Mouse (Mus musculus) myocyte (in vitro differentiated cells): ENCODE data around the gene Slco1c1. TPM values are rescaled to one million over a fixed set of nuclear protein-coding genes. Genes with fewer than 3 reads are reported as not detected.

Source experiments
- H3K27me3 ChIP-seq: one replicate; pipeline ENCODE4 v1.6.1; 2011; ENCODE audit not compliant: control insufficient read depth, insufficient read depth, insufficient read length
- H3K36me3 ChIP-seq: one replicate; pipeline ENCODE4 v1.6.1; 2011; ENCODE audit not compliant: control insufficient read depth, insufficient read depth
- H3K4me2 ChIP-seq: one replicate; pipeline ENCODE4 v1.6.1; 2011; ENCODE audit warnings: low read depth, control low read depth
- H3K4me3 ChIP-seq: one replicate; pipeline ENCODE4 v1.5.1; 2011; ENCODE audit warnings: mild to moderate bottlenecking, control low read depth, moderate library complexity
- H3K79me2 ChIP-seq: one replicate; pipeline ENCODE4 v1.6.1; 2011; ENCODE audit not compliant: control insufficient read depth, insufficient read depth
- H3ac ChIP-seq: one replicate; pipeline ENCODE4 v1.6.1; 2011; ENCODE audit not compliant: control insufficient read depth, insufficient read length
- CEBPB ChIP-seq: IDR thresholded peaks from 2 replicates; pipeline ENCODE4 v1.6.1; 2011; ENCODE audit warnings: mild to moderate bottlenecking, moderate library complexity; ENCODE audit not compliant: poor library complexity, insufficient read depth, severe bottlenecking
- E2F4 ChIP-seq: IDR thresholded peaks from one replicate; pipeline ENCODE4 v1.6.1; 2011; ENCODE audit warnings: mild to moderate bottlenecking, control low read depth, moderate library complexity; ENCODE audit not compliant: insufficient read depth
- MAX ChIP-seq: IDR thresholded peaks from one replicate; pipeline ENCODE4 v1.6.1; 2011; ENCODE audit warnings: low read depth, mild to moderate bottlenecking, control low read depth
- MYOD1 ChIP-seq, 3 experiments: IDR thresholded peaks; one replicate each; pipeline ENCODE4 v1.6.1; 2011; ENCODE audit warnings: control low read depth in 2 of 3, low read depth in 2 of 3, mild to moderate bottlenecking in 2 of 3, moderate library complexity in 1 of 3; ENCODE audit not compliant: insufficient read length in 2 of 3, control insufficient read depth in 1 of 3
- MYOG ChIP-seq, 3 experiments: IDR thresholded peaks; one replicate each; pipeline ENCODE4 v1.6.1; 2011; ENCODE audit warnings: control low read depth in 2 of 3, low read depth in 2 of 3, mild to moderate bottlenecking in 2 of 3; ENCODE audit not compliant: insufficient read length in 2 of 3, control insufficient read depth in 1 of 3, insufficient read depth in 1 of 3
- POLR2A ChIP-seq: IDR thresholded peaks from one replicate; pipeline ENCODE4 v1.6.1; 2011; ENCODE audit warnings: low read depth, mild to moderate bottlenecking, control low read depth, moderate library complexity; ENCODE audit not compliant: insufficient read length
- POLR2AphosphoS2 ChIP-seq: IDR thresholded peaks from one replicate; pipeline ENCODE4 v1.6.1; 2011; ENCODE audit warnings: low read depth, control low read depth; ENCODE audit not compliant: insufficient read length
- REST ChIP-seq: IDR thresholded peaks from one replicate; pipeline ENCODE4 v1.6.1; 2011; ENCODE audit warnings: mild to moderate bottlenecking, control low read depth, moderate library complexity; ENCODE audit not compliant: insufficient read depth, insufficient read length
- SRF ChIP-seq: IDR thresholded peaks from one replicate; pipeline ENCODE4 v1.6.1; 2011; ENCODE audit warnings: low read depth; ENCODE audit not compliant: control insufficient read depth, insufficient read length
- TCF12 ChIP-seq: IDR thresholded peaks from one replicate; pipeline ENCODE4 v1.6.1; 2011; ENCODE audit warnings: mild to moderate bottlenecking, control low read depth; ENCODE audit not compliant: poor library complexity, insufficient read depth, severe bottlenecking
- TCF3 ChIP-seq: IDR thresholded peaks from one replicate; pipeline ENCODE4 v1.6.1; 2011; ENCODE audit warnings: low read depth, control low read depth; ENCODE audit not compliant: insufficient read length
- USF1 ChIP-seq: IDR thresholded peaks from one replicate; pipeline ENCODE4 v1.6.1; 2011; ENCODE audit warnings: low read depth, mild to moderate bottlenecking, control low read depth, moderate library complexity
- polyA plus RNA-seq: library from polyadenylated mRNA; unstranded; fragments of >200 nt; fragmentation: generic; extraction: Trizol; gene quantifications from one replicate; pipeline ENCODE4 v1.2.1, GENCODE M21; 2012; ENCODE audit warnings: missing spikeins

Slco1c1 gene
- polyA plus RNA-seq, 1 experiment = not detected

GRCm38 (mm10) chr6:141600940-141601339, 76.8 kb downstream of the Slco1c1 start:
- Histone ChIP-seq H3K36me3 (no peaks in the 10 kb centered on the region), H3ac (no peak overlapping the region), H3K4me3 (no peak overlapping the region), H3K27me3 (no peaks in the 10 kb centered on the region), H3K4me2 (no peak overlapping the region), H3K79me2 (no peaks in the 10 kb centered on the region)
- TF ChIP-seq USF1 (no peak), POLR2AphosphoS2 (no peak), SRF (no peak), POLR2A (no peak)

- H3K27me3 ChIP-seq = no peaks in the 10 kb centered on the region
- TF ChIP-seq POLR2A (no peak), MAX (no peak), MYOG (IDR thresholded peaks at IDR 0.05; ENCODE audit: control insufficient read depth in 1 of 3, insufficient read depth in 1 of 3, insufficient read length in 2 of 3, low read depth in 2 of 3) (no peak), REST (no peak), SRF (no peak), TCF3 (no peak), USF1 (no peak), POLR2AphosphoS2 (no peak), CEBPB (no peak), TCF12 (no peak), E2F4 (no peak), MYOD1 (IDR thresholded peaks at IDR 0.05; ENCODE audit: control insufficient read depth in 1 of 3, insufficient read length in 2 of 3, low read depth in 2 of 3) (no peak)
- no peak overlapping the region for H3K4me3 ChIP-seq
Measured at GRCm38 (mm10) chr6:141610702-141611260, 86.6 kb downstream of the Slco1c1 start.

GRCm38 (mm10) chr6:141614017-141614416, 89.8 kb downstream of the Slco1c1 start:
- H3K4me3 ChIP-seq = no peak overlapping the region
- TF ChIP-seq POLR2AphosphoS2 = no peak
- no peak for TF ChIP-seq MAX
- TF ChIP-seq TCF12 = no peak
- TF ChIP-seq CEBPB = no peak
- no peak for TF ChIP-seq SRF
- no peak for TF ChIP-seq USF1
- TF ChIP-seq E2F4 = no peak
- TF ChIP-seq TCF3 = no peak
- TF ChIP-seq MYOG (IDR thresholded peaks at IDR 0.05; ENCODE audit: control insufficient read depth in 1 of 3, insufficient read depth in 1 of 3, insufficient read length in 2 of 3, low read depth in 2 of 3) = no peak
- no peak for TF ChIP-seq MYOD1 (IDR thresholded peaks at IDR 0.05; ENCODE audit: control insufficient read depth in 1 of 3, insufficient read length in 2 of 3, low read depth in 2 of 3)
- no peak for TF ChIP-seq POLR2A
- TF ChIP-seq REST = no peak
- no peaks in the 10 kb centered on the region for H3K27me3 ChIP-seq
- no peaks in the 10 kb centered on the region for H3K79me2 ChIP-seq
- no peak overlapping the region for H3K4me2 ChIP-seq
- no peaks in the 10 kb centered on the region for H3K36me3 ChIP-seq
- no peak overlapping the region for H3ac ChIP-seq

More at GRCm38 (mm10) chr6:141610702-141611260, 86.6 kb downstream of the Slco1c1 start:
- Histone ChIP-seq H3ac (no peak overlapping the region), H3K4me2 (no peak overlapping the region), H3K79me2 (no peaks in the 10 kb centered on the region), H3K36me3 (no peaks in the 10 kb centered on the region)

- no peak overlapping the region for H3ac ChIP-seq
- H3K36me3 ChIP-seq = no peaks in the 10 kb centered on the region
- no peaks in the 10 kb centered on the region for H3K79me2 ChIP-seq
- no peak overlapping the region for H3K4me2 ChIP-seq
- H3K27me3 ChIP-seq = no peaks in the 10 kb centered on the region
- no peak overlapping the region for H3K4me3 ChIP-seq
- TF ChIP-seq TCF12 (no peak), MYOG (IDR thresholded peaks at IDR 0.05; ENCODE audit: control insufficient read depth in 1 of 3, insufficient read depth in 1 of 3, insufficient read length in 2 of 3, low read depth in 2 of 3) (no peak), SRF (no peak), MYOD1 (IDR thresholded peaks at IDR 0.05; ENCODE audit: control insufficient read depth in 1 of 3, insufficient read length in 2 of 3, low read depth in 2 of 3) (no peak), REST (no peak), E2F4 (no peak)
Measured at GRCm38 (mm10) chr6:141615348-141615747, 91.2 kb downstream of the Slco1c1 start.

Other genes with a start within 250 kb of the Slco1c1 start
- not detected for gene Slco1b2, start 105.2 kb downstream of the Slco1c1 start, polyA plus RNA-seq
- gene Gm5724, start 249.4 kb downstream of the Slco1c1 start, polyA plus RNA-seq = not detected